Mouse (Mus musculus) cerebellum, adult 8-10 months (tissue): ENCODE results near the gene Rnf181.

Experiments
- DNase-seq: peaks from one replicate; pipeline ENCODE4 v3.0.0; 2022

Gene Rnf181

GRCm38 (mm10) chr6:72359343-72359742 lies 7.4 kb downstream of the Rnf181 start:
- DNase-seq, result no peak

- no peak for DNase-seq
These were observed 8.5 kb downstream of the Rnf181 start for GRCm38 (mm10) chr6:72358086-72358764.

GRCm38 (mm10) chr6:72357164-72358079 lies 9.3 kb downstream of the Rnf181 start:
- no peak for DNase-seq

GRCm38 (mm10) chr6:72356001-72356532 lies 10.7 kb downstream of the Rnf181 start:
- DNase-seq, result no peak

- peak; percentile 66 for DNase-seq
These were observed 11.5 kb downstream of the Rnf181 start, which contains the start of gene Tmem150a for GRCm38 (mm10) chr6:72355066-72355911. Gene Tmem150a, plus strand, starts transcription at chr6:72355447.

- DNase-seq, result no peak
These were observed 12.7 kb downstream of the Rnf181 start for GRCm38 (mm10) chr6:72354025-72354424.

GRCm38 (mm10) chr6:72352636-72353405 lies 13.9 kb downstream of the Rnf181 start:
- DNase-seq, result no peak

- no peak for DNase-seq
These were observed 16.5 kb downstream of the Rnf181 start for GRCm38 (mm10) chr6:72350214-72350613.

GRCm38 (mm10) chr6:72348411-72348810 lies 18.3 kb downstream of the Rnf181 start:
- no peak for DNase-seq

- peak; percentile 75 for DNase-seq
These were observed 19.4 kb downstream of the Rnf181 start, which contains the start of gene 0610030E20Rik for GRCm38 (mm10) chr6:72347166-72347941. Gene 0610030E20Rik, plus strand, starts transcription at chr6:72347317.

- no peak for DNase-seq
These were observed 20.5 kb downstream of the Rnf181 start for GRCm38 (mm10) chr6:72346261-72346660.

- no peak for DNase-seq
These were observed 21.1 kb downstream of the Rnf181 start for GRCm38 (mm10) chr6:72345633-72346032.

GRCm38 (mm10) chr6:72345074-72345567 lies 21.6 kb downstream of the Rnf181 start, which contains the start of gene Usp39:
Gene Usp39, minus strand, starts transcription at chr6:72345184.
- peak; percentile 92 for DNase-seq

- no peak for DNase-seq
These were observed 22.2 kb downstream of the Rnf181 start for GRCm38 (mm10) chr6:72344396-72345073.

- no peak for DNase-seq
These were observed 26.3 kb downstream of the Rnf181 start for GRCm38 (mm10) chr6:72340481-72340880.

- DNase-seq, result no peak
These were observed 33.6 kb downstream of the Rnf181 start for GRCm38 (mm10) chr6:72333111-72333510.

- DNase-seq, result no peak
These were observed 36.6 kb downstream of the Rnf181 start for GRCm38 (mm10) chr6:72330133-72330532.

- no peak for DNase-seq
These were observed 37.7 kb downstream of the Rnf181 start for GRCm38 (mm10) chr6:72329019-72329418.

GRCm38 (mm10) chr6:72326274-72326673 lies 40.5 kb downstream of the Rnf181 start:
- DNase-seq, result no peak
